Mouse (Mus musculus) liver, postnatal 0 days (tissue): Measurements from ENCODE around the gene Sox12. TPM values are rescaled to one million over a fixed set of nuclear protein-coding genes. Genes with fewer than 3 reads are reported as not detected.

Experiments used
- ATAC-seq: fragments of 200-750 bp; cut with Nextera tagmentation; 2 replicates; pipeline ENCODE4 v1.8.0; 2017; ENCODE audit warnings: mild to moderate bottlenecking, moderate library complexity
- DNase-seq: peaks from one replicate; pipeline ENCODE4 v3.0.0-alpha.2; 2016
- H3K27ac ChIP-seq: fragments of 300-500 bp; sonication (generic); 2 replicates; pipeline ENCODE4 v1.5.1; 2014; ENCODE audit warnings: antibody characterized with exemption, moderate library complexity, mild to moderate bottlenecking, low read depth
- H3K27me3 ChIP-seq: fragments of 300-500 bp; sonication (generic); 2 replicates; pipeline ENCODE4 v1.6.1; 2014; ENCODE audit warnings: low read length, control low read depth, mixed read lengths; ENCODE audit not compliant: insufficient read depth
- H3K36me3 ChIP-seq: fragments of 300-500 bp; sonication (generic); replicated peaks from 2 replicates; pipeline ENCODE4 v1.6.1; 2014; ENCODE audit warnings: mild to moderate bottlenecking, control low read depth, low read length, moderate library complexity, mixed read lengths; ENCODE audit not compliant: insufficient read depth
- H3K4me1 ChIP-seq: fragments of 300-500 bp; sonication (generic); 2 replicates; pipeline ENCODE4 v1.6.1; 2014; ENCODE audit warnings: antibody characterized with exemption, mild to moderate bottlenecking, control low read depth; ENCODE audit not compliant: insufficient read depth
- H3K4me2 ChIP-seq: fragments of 300-500 bp; sonication (generic); 2 replicates; pipeline ENCODE4 v1.6.1; 2014; ENCODE audit warnings: low read depth, mild to moderate bottlenecking, low read length, moderate library complexity, mixed read lengths
- H3K4me3 ChIP-seq: fragments of 300-500 bp; sonication (generic); 2 replicates; pipeline ENCODE4 v1.5.1; 2014; ENCODE audit warnings: low read depth, low read length
- H3K9ac ChIP-seq: fragments of 300-500 bp; sonication (generic); replicated peaks from 2 replicates; pipeline ENCODE4 v1.6.1; 2014; ENCODE audit warnings: mild to moderate bottlenecking, moderate library complexity
- H3K9me3 ChIP-seq: fragments of 300-500 bp; sonication (generic); 2 replicates; pipeline ENCODE4 v1.6.1; 2016; ENCODE audit warnings: mild to moderate bottlenecking, control low read depth, low read length, mixed read lengths
- CTCF ChIP-seq: sonication (generic); IDR thresholded peaks from 2 replicates; pipeline ENCODE4 v1.5.1; 2016; ENCODE audit warnings: antibody characterized with exemption, low read depth
- EP300 ChIP-seq: IDR thresholded peaks from 2 replicates; pipeline ENCODE4 v1.6.1; 2016; ENCODE audit warnings: antibody characterized with exemption, low read depth, mild to moderate bottlenecking
- WGBS: fragments of 180-500 bp; shearing (Covaris S2); extraction: QIAGEN DNeasy Blood & Tissue Kit; methylation state at CpG from one replicate; pipeline ENCODE4 v1.1.7; 2014; ENCODE audit not compliant: insufficient replicate concordance; 5-methylcytosine and 5-hydroxymethylcytosine counted together
- polyA plus RNA-seq: library from polyadenylated mRNA; unstranded; fragments of >200 nt; fragmentation: Nextera tagmentation; extraction: Ambion mirVana; gene quantifications from 2 replicates; pipeline ENCODE4 v1.2.1, GENCODE M21; 2015

Sox12 gene
- 1.2 and 1.3 TPM in 2 replicates for polyA plus RNA-seq

DNA sequence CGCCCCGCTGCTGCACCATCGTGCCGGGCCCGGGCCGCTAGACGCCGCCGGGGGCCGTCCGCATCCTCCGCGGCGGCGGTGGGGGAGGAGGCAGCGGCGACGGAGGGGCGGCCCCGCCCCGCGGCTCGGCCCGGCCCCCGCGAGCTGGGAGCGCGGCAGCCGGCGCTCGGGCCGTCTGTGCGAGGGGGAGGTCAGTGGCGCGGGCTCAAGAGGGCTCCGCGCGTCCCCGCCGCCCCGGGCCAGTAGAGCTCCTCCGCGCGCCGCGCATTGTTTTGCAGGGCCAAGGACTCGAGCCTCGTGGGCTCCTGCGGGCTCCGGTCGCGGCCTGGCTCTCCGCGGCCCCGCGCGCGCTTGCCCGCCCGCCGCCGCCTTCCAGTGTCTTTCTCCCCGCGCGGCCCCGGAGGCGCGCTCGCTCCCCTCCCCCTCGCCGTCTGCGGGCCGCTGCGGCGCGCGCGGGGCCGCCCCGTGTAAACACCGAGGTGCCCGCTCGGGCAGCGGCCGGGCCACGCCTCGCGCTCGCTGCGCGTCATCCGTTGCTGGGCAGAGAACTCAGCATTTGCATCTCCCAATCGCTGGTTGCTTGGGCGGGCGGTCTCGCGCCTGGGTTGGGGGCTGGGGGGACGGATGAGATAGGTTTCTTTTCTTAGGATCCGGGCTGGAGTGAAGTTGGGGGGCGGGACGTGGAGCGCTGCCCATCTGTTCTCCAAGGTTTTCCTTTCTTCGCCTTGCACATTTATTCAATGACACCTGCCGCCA, at the start of gene Sox12:
Gene Sox12 (minus strand): TSS at position 384 of the 756 bp plus-strand sequence.
- ATAC-seq (peak; percentile 66), DNase-seq (peak; percentile 98)
- peaks cover 28% of the 10 kb centered on the region for H3K4me1 ChIP-seq
- H3K36me3 ChIP-seq: no peaks in the 10 kb centered on the region
- TF ChIP-seq EP300 (no peak), CTCF (no peak)
- H3K4me2 ChIP-seq: peak within 1 kb of the TSS; percentile 90
- H3K9me3 ChIP-seq: no peaks in the 10 kb centered on the region
- peak within 1 kb of the TSS; percentile 73 for H3K9ac ChIP-seq
- H3K27ac ChIP-seq: peak within 1 kb of the TSS; percentile 93
- under 1% methylated on average over 43 of the region's 104 CpGs for WGBS
- H3K4me3 ChIP-seq: peak within 1 kb of the TSS; percentile 73
- H3K27me3 ChIP-seq: no peaks in the 10 kb centered on the region

DNA sequence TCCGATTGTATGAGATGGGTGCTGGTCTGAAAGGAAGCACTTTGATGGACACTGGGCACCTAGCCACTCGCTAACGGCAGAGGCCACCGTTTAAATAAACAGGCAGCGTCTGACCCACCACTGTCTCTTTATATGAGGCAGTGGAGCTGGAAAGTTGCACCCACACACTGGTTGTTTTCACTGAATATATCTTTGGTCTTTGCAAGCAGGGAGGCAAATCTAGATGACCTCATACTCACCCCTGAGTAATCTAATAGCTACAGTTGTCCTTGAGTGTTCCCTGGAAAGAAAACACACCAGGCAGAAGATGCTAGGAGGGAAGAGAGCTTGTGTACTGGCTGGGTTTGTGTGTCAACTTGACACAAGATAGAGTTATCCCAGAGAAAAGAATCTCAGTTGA, 49.6 kb upstream of the Sox12 start:
- H3K4me1 ChIP-seq: no peaks in the 10 kb centered on the region
- no peaks in the 10 kb centered on the region for H3K9me3 ChIP-seq
- no peak overlapping the region for H3K9ac ChIP-seq
- ATAC-seq (no peak), DNase-seq (no peak)
- no peak overlapping the region for H3K27ac ChIP-seq
- H3K36me3 ChIP-seq: no peaks in the 10 kb centered on the region
- H3K4me3 ChIP-seq: no peak overlapping the region
- H3K27me3 ChIP-seq: no peaks in the 10 kb centered on the region
- WGBS: 46% methylated on average over 5 of the region's 5 CpGs
- no peak overlapping the region for H3K4me2 ChIP-seq
- TF ChIP-seq EP300: no peak
- no peak for TF ChIP-seq CTCF

GRCm38 (mm10) chr2:152446642-152447041, 48.8 kb upstream of the Sox12 start:
- Histone ChIP-seq H3K27ac (no peak overlapping the region), H3K4me2 (no peak overlapping the region), H3K9me3 (no peaks in the 10 kb centered on the region), H3K36me3 (no peaks in the 10 kb centered on the region), H3K9ac (no peak overlapping the region), H3K27me3 (no peaks in the 10 kb centered on the region), H3K4me3 (no peak overlapping the region), H3K4me1 (no peaks in the 10 kb centered on the region)
- no peak for TF ChIP-seq EP300
- no peak for TF ChIP-seq CTCF
- WGBS: 25% methylated on average over 2 of the region's 2 CpGs
- no peak for DNase-seq
- no peak for ATAC-seq

DNA sequence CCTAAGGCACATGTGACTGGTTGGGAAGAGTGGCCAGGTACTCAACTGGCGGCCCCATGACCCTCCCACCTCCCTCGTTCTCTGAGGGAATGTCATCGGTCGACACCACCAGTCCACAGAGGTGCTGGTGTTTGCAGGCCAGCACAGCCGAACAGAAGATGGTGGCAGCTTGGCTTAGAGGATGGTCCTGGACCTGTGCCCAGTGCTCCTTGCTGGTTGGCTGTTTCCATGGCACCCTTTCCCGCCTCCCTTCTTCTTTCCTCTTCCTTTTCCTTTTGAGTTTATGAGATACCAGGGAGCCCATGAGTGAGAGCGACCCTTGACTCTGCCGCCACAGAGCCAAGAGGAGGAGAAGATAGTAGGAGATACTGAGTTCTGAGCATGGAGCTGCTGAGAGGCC, 45.4 kb upstream of the Sox12 start:
- no peak for ATAC-seq
- DNase-seq: no peak
- Histone ChIP-seq H3K27me3 (no peaks in the 10 kb centered on the region), H3K36me3 (no peaks in the 10 kb centered on the region), H3K9ac (no peak overlapping the region), H3K4me2 (no peak overlapping the region), H3K9me3 (no peaks in the 10 kb centered on the region), H3K4me3 (no peak overlapping the region), H3K4me1 (no peaks in the 10 kb centered on the region), H3K27ac (no peak overlapping the region)
- TF ChIP-seq EP300 (no peak), CTCF (no peak)
- 78% methylated on average over 8 of the region's 8 CpGs for WGBS

GRCm38 (mm10) chr2:152442322-152442721, 44.5 kb upstream of the Sox12 start:
- Histone ChIP-seq H3K4me3 (no peak overlapping the region), H3K27ac (no peak overlapping the region), H3K9me3 (no peaks in the 10 kb centered on the region), H3K36me3 (no peaks in the 10 kb centered on the region), H3K9ac (no peak overlapping the region), H3K4me2 (no peak overlapping the region), H3K4me1 (peaks cover 1% of the 10 kb centered on the region), H3K27me3 (no peaks in the 10 kb centered on the region)
- WGBS: 82% methylated on average over 4 of the region's 4 CpGs
- TF ChIP-seq EP300 (no peak), CTCF (no peak)
- ATAC-seq (no peak), DNase-seq (no peak)

DNA sequence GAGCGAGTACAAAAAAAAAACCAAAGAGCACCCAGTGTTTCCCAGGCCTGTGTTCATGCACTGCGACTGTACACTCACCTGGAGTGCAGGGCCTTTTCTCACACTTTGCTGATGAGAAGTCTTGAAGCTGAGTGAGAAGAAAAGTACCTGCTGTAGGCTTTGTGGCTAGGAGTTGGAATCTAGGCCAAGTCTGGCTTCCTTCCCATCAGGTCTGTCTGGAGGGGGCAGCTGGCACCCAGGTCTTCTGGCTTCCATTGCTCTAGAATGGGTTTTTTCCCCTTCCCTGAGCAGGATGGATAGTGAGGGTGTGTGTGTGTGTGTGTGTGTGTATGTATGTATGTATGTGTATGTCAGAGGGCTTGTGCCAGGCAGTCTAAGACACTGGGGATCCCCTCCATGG, 42.0 kb upstream of the Sox12 start:
- Histone ChIP-seq H3K4me2 (no peak overlapping the region), H3K9ac (no peak overlapping the region), H3K4me3 (no peak overlapping the region), H3K27me3 (no peaks in the 10 kb centered on the region), H3K36me3 (no peaks in the 10 kb centered on the region), H3K27ac (no peak overlapping the region), H3K4me1 (peaks cover 4% of the 10 kb centered on the region), H3K9me3 (no peaks in the 10 kb centered on the region)
- ATAC-seq (no peak), DNase-seq (no peak)
- WGBS: 81% methylated on average over 2 of the region's 2 CpGs
- no peak for TF ChIP-seq EP300
- no peak for TF ChIP-seq CTCF
